Mouse (Mus musculus) gastrocnemius, adult 8-10 months (tissue): Measurements from ENCODE around the gene Vps4a. TPM values are rescaled to one million over a fixed set of nuclear protein-coding genes. Genes with fewer than 3 reads are reported as not detected.
A peak's percentile ranks its signal among the peaks of the same experiment; 100 is the strongest.
"Not testable (repeated sequence)": the region's sequence is repeated elsewhere in the genome, so short reads cannot be mapped to it uniquely, and the experiment has no call there.

Experiments used
- DNase-seq, 2 experiments: peaks; one replicate each; pipeline ENCODE4 v3.0.0; 2022; ENCODE audit warnings: low spot score in 2 of 2
- total RNA-seq, 4 experiments: library from RNA; stranded (reverse); gene quantifications; 2 replicates each; pipeline ENCODE4 v1.2.4; 2022

Gene Vps4a
- total RNA-seq, result 10 to 100 TPM; 64.8 to 79.2 (median 72.5) TPM

- peak; percentile 95 to 96 for DNase-seq
These were observed at the start of gene Vps4a for GRCm38 (mm10) chr8:107030650-107031576. TSS of gene Vps4a (plus strand) at chr8:107031222.

DNA sequence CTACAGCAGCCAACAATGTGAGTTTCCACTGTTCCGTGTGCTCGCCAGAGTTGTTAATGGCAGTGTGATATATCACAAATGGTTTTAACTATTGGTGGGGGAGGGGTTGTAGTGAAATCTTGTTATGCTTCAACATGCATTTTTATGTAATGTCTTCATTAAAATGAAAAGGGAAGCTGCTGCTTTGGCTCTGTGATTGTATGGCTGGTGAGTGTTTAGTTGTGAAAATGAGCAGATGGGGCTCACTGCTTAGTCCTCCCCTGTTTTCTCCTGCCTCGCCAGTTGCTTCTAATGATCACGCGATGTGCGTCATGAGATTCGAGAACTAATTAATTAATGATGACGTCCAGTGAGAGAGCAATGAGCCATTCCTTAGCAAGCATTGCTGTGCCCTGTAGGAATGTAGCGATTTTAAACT lies 45.6 kb upstream of the Vps4a start:
- DNase-seq, result no peak

GRCm38 (mm10) chr8:106985951-106986350 lies 45.1 kb upstream of the Vps4a start:
- DNase-seq, result no peak

DNA sequence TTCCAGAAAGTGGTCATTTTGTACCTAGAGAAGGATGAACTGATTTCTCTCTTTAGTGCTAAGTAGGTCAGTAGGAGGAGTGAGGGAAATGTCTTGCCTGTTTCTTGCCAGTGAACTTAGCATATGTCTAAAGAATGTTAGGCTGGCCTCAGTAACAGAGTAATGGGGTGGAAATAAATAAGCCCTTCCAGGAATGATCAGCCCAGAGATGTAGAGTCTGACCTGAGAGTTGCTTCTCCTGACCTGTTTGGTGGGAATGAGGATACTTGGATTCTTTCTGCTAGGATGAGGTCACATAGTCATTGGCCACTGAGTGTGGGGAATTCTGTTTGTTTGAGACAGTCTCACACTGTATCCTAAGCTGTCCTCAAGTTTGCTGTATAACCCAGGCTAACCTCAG lies 43.5 kb upstream of the Vps4a start:
- no peak for DNase-seq

GRCm38 (mm10) chr8:106991393-106991792 lies 39.6 kb upstream of the Vps4a start:
- DNase-seq, result no peak

DNA sequence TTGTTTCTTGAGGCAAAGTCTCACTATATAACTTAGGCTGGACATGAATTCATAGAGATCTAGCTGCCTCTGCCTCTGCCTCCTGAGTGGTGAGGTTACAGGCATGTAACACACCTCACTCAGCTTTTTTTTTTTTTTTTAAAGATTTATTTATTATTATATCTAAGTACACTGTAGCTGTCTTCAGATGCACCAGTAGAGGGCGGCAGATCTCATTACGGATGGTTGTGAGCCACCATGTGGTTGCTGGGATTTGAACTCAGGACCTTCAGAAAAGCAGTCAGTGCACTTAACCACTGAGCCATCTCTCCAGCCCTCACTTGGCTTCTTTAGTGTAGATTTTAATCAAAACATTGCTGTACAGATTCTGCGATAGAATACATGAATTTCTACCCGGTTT lies 34.7 kb upstream of the Vps4a start:
- not testable (repeated sequence) for DNase-seq

- DNase-seq, result no peak
These were observed 33.6 kb upstream of the Vps4a start for GRCm38 (mm10) chr8:106997416-106997815.

GRCm38 (mm10) chr8:106999068-106999467 lies 32.0 kb upstream of the Vps4a start:
- peak; percentile 56 to 60 for DNase-seq

DNA sequence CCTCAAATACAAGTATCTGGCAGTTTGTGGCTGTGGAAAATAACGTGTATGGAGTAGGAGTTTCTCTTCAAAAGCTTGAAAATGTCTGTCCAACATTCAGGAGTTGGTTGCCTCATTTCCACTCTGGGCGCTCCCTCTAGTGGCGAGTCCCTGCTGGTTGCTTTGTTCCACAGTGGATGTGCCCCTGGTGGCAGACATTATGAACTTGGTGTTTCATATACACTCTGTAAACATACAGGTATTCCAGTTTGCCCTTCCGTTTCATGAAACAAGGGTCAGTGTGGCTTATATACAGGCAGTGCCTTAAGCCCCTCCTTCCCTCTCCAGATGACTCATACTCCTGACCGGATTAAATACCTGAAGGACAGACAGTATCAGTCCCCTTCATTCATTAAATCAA lies 28.5 kb upstream of the Vps4a start:
- peak; percentile 76 to 82 for DNase-seq

DNA sequence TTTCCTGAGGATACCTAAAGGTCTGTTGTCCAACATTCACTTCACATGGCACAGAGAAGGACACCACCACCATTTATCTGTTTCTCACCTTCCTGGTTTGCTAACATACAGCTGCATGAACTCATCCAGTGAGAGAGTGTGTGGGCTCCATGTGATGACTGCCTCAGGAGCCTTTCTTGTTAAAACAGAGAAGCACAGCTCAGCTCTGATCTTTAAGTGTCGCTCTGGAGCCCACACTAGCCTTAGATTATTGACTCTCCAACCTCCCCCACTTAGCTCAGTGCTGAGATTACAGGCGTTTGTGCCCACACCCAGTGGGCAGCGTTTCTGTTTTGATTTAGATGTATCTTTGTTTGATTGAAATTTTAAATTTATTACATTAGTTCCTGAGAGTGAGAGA lies 23.2 kb upstream of the Vps4a start:
- no peak for DNase-seq

GRCm38 (mm10) chr8:107012666-107013065 lies 18.4 kb upstream of the Vps4a start:
- no peak for DNase-seq

DNA sequence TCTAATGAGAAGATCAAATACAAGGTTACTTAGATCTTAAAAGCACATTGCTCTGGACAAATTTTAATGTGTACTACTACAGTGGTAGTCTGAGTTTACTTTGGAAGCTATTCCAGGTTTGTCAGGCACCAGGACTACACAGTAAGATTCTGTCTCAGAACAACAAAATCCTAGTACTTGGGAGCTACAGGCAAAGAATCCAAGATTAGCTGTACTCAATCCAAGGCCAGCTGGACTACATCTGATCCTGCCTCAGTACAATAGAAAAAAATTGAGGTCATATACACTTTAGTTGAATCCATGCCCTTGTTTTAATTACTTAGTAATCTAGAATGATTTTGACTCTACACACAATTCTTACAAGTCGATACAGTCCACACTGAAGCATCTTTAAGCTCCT lies 16.1 kb upstream of the Vps4a start:
- DNase-seq, result no peak

DNA sequence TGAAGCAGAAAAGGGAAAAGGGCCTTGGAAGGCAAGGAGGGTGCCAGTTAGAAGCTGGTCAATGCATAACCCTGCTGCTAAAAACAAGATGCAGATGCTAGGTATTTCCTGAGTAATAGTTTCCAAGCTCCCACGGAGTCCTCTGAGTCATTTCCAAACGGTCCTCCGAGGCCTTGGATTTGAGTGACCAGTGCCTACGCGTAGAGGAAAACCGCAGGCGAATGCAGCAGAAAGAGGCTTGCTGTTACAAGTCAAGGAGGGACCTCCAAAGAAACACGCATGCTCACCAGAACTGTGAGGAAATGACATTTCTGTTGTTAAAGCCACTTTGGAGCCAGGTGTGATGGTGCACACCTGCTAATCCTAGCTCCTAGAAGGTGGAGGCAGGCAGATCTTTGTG lies 7.5 kb upstream of the Vps4a start:
- no peak for DNase-seq

GRCm38 (mm10) chr8:107029310-107029709 lies 1.7 kb upstream of the Vps4a start:
- no peak for DNase-seq

GRCm38 (mm10) chr8:107030058-107030457 lies 964 bp upstream of the Vps4a start:
- DNase-seq, result no peak

DNA sequence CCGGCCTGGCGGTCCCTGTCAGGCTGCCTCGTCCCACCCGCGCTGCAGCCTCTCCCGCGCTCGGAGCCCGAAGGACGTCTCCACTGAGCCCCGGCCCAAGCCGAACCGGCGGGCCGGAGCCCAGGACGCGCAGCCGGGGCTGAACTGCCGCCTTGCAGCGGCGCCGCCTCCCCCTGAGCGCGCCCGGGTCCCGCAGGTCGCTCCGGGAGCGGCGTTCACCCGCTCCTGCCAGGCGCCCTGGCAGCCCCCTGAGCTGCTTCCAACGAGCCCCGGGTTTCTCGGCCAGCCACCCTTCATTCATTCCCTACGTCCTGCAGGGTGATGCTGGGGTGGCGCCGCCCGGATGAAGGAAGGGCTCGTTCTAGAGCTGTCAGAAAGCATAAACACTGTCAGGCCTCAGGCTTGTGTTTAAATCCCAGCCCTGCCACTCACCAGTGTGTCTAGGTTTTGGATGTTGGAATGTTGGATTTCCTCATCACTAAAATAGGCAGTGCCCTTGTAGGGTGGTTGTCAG lies 612 bp downstream of the Vps4a start:
- DNase-seq, result peak in 1 of 2 experiments; percentile 7

- DNase-seq, result not testable (repeated sequence)
These were observed 2.6 kb downstream of the Vps4a start for GRCm38 (mm10) chr8:107033609-107034008.

- DNase-seq, result no peak
These were observed 4.6 kb downstream of the Vps4a start for GRCm38 (mm10) chr8:107035641-107036040.

DNA sequence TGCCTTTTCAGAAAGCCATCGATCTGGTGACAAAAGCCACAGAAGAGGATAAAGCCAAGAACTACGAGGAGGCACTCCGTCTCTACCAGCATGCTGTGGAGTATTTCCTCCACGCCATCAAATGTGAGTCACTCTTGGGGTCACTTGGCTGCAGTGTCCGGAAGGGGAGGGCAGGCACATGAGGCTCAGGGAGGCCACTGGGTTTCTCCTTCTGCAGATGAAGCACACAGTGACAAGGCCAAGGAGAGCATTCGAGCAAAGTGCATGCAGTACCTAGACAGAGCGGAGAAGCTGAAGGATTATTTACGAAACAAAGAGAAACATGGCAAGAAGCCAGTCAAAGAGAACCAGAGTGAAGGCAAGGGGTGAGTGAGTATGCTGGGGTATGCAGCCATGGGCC lies 5.6 kb downstream of the Vps4a start:
- no peak for DNase-seq

DNA sequence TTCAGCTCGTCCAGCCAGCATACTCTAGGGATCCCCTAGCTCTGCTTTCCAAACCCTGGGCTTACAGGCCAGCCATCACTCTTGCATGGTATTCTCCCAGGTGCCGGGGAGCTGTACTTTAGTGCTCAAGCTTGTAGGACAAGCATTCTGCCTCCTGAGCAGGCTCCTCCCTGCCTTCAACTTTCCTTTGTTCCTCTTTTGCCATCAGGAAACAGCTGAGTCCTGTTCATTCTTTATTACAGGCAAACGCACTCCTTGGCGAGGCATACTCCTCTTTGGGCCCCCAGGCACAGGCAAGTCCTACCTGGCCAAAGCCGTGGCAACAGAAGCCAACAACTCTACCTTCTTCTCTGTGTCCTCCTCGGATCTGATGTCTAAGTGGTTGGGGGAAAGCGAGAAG lies 9.6 kb downstream of the Vps4a start:
- no peak for DNase-seq

- no peak for DNase-seq
These were observed 14.5 kb downstream of the Vps4a start for GRCm38 (mm10) chr8:107045478-107045877.

- DNase-seq, result no peak
These were observed 16.0 kb downstream of the Vps4a start for GRCm38 (mm10) chr8:107046976-107047375.
